Mouse (Mus musculus) cortical plate, adult 2 months (tissue): ENCODE data around the gene Dhx37. TPM values are rescaled to one million over a fixed set of nuclear protein-coding genes. Genes with fewer than 3 reads are reported as not detected.
A peak's percentile ranks its signal among the peaks of the same experiment; 100 is the strongest.

Experiments used
- H3K27ac ChIP-seq: fragments of 200-500 bp; 2 replicates; pipeline ENCODE4 v1.5.1; 2012; ENCODE audit warnings: low read length, control low read depth, inconsistent platforms; ENCODE audit not compliant: insufficient read depth
- H3K4me1 ChIP-seq: fragments of 200-500 bp; 2 replicates; pipeline ENCODE4 v1.6.1; 2011; ENCODE audit warnings: low read length; ENCODE audit not compliant: control insufficient read depth, insufficient read depth
- H3K4me3 ChIP-seq: fragments of 200-500 bp; 2 replicates; pipeline ENCODE4 v1.5.1; 2011; ENCODE audit warnings: mild to moderate bottlenecking, low read length, control low read depth; ENCODE audit not compliant: insufficient read depth
- CTCF ChIP-seq: fragments of 200-500 bp; IDR thresholded peaks from 2 replicates; pipeline ENCODE4 v1.5.1; 2011; ENCODE audit warnings: mild to moderate bottlenecking, control low read depth, low read length; ENCODE audit not compliant: insufficient read depth; ENCODE audit errors: extremely low read depth
- POLR2A ChIP-seq: fragments of 200-500 bp; IDR thresholded peaks from 2 replicates; pipeline ENCODE4 v1.6.1; 2011; ENCODE audit warnings: mild to moderate bottlenecking, low read length, control low read depth; ENCODE audit not compliant: insufficient read depth; ENCODE audit errors: extremely low read depth
- polyA plus RNA-seq: library from polyadenylated mRNA; depleted of rRNA; stranded (reverse); fragments of >200 nt; gene quantifications from 2 replicates; pipeline ENCODE4 v1.2.3, GENCODE M21; 2012

Dhx37 gene
- polyA plus RNA-seq, 1 experiment = 16.9 TPM

- Histone ChIP-seq H3K4me1 (peaks cover 4% of the 10 kb centered on the region; the same call in 1 of the 2 replicates), H3K4me3 (peak overlapping the region; percentile 29; the same call in 1 of the 2 replicates), H3K27ac (no peak overlapping the region)
- TF ChIP-seq CTCF (no peak), POLR2A (peak; percentile 22; the same call in 1 of the 2 replicates)
Observed at GRCm38 (mm10) chr5:125384512-125385214, 49.3 kb downstream of the Dhx37 start.

- Histone ChIP-seq H3K4me1 (peaks cover 4% of the 10 kb centered on the region; the same call in 1 of the 2 replicates), H3K27ac (no peak overlapping the region), H3K4me3 (no peak overlapping the region)
- TF ChIP-seq POLR2A (no peak; the same call in 1 of the 2 replicates), CTCF (no peak)
Observed at GRCm38 (mm10) chr5:125383637-125384420, 50.1 kb downstream of the Dhx37 start.

- H3K27ac ChIP-seq = no peak overlapping the region
- no peak overlapping the region for H3K4me3 ChIP-seq
- H3K4me1 ChIP-seq = peaks cover 4% of the 10 kb centered on the region; the same call in 1 of the 2 replicates
- TF ChIP-seq POLR2A = peak; percentile 62
- peak; percentile 72 for TF ChIP-seq CTCF
Observed at GRCm38 (mm10) chr5:125382673-125383558, 51.0 kb downstream of the Dhx37 start.

- peaks cover 4% of the 10 kb centered on the region; the same call in 1 of the 2 replicates for H3K4me1 ChIP-seq
- no peak overlapping the region for H3K4me3 ChIP-seq
- TF ChIP-seq POLR2A (no peak), CTCF (no peak)
- no peak overlapping the region for H3K27ac ChIP-seq
Observed at GRCm38 (mm10) chr5:125381954-125382672, 51.8 kb downstream of the Dhx37 start.

GRCm38 (mm10) chr5:125378919-125379318 lies 55.0 kb downstream of the Dhx37 start:
- TF ChIP-seq POLR2A (no peak), CTCF (peak; percentile 41; the same call in 1 of the 2 replicates)
- Histone ChIP-seq H3K4me1 (no peaks in the 10 kb centered on the region), H3K27ac (no peak overlapping the region), H3K4me3 (no peak overlapping the region)

GRCm38 (mm10) chr5:125377214-125377613 lies 56.7 kb downstream of the Dhx37 start:
- Histone ChIP-seq H3K4me3 (no peak overlapping the region), H3K4me1 (no peaks in the 10 kb centered on the region)
- no peak for TF ChIP-seq POLR2A
- no peak for TF ChIP-seq CTCF

GRCm38 (mm10) chr5:125375871-125376270 lies 58.0 kb downstream of the Dhx37 start:
- no peaks in the 10 kb centered on the region for H3K4me1 ChIP-seq
- no peak overlapping the region for H3K4me3 ChIP-seq
- TF ChIP-seq CTCF = no peak
- H3K27ac ChIP-seq = no peak overlapping the region

More at GRCm38 (mm10) chr5:125377214-125377613, 56.7 kb downstream of the Dhx37 start:
- no peak overlapping the region for H3K27ac ChIP-seq

GRCm38 (mm10) chr5:125372027-125372426 lies 61.9 kb downstream of the Dhx37 start:
- Histone ChIP-seq H3K4me3 (no peak overlapping the region), H3K4me1 (no peaks in the 10 kb centered on the region), H3K27ac (no peak overlapping the region)
- TF ChIP-seq POLR2A (no peak), CTCF (no peak)
